Mouse (Mus musculus) brain, embryonic 18.5 days (tissue): Measurements from ENCODE around the gene Cacnb2.
A peak's percentile ranks its signal among the peaks of the same experiment; 100 is the strongest.
"Not testable (repeated sequence)": the region's sequence is repeated elsewhere in the genome, so short reads cannot be mapped to it uniquely, and the experiment has no call there.

Source experiments
- DNase-seq: peaks from one replicate; pipeline ENCODE4 v3.0.0-alpha.2; 2012; ENCODE audit warnings: low read depth, low spot score

Cacnb2 gene

DNA sequence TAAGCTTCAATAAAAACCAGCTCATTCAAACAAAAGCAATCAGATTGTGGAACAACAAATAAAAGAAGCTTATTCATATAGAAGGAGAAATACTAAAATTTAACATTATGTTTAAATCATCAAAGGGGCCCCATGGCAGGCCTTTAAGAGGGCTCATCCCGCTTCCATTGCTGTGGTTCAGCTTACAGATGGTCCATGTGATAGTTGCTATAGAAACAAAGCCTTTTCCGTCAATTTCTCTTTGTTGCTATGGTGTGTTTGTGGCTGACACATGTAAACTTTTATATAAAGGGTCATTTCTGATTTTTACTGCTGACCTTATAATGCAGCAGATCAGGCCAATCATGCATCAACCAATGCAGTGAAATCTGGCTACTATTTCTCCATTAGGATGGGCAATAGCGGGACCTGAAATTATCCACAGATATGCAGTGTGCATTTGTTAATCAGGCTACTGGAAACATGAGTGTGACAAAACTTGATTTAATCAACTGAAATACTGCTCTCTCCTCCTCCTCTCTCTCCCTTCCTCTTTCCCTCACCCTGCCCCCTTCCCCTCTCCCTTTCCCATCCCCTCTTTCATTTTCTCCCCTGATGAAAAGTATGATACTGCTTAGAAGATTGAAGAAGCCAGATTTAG lies 54.4 kb downstream of the Cacnb2 start:
- DNase-seq: no peak

GRCm38 (mm10) chr2:14665213-14665612 lies 62.3 kb downstream of the Cacnb2 start:
- DNase-seq: no peak

DNA sequence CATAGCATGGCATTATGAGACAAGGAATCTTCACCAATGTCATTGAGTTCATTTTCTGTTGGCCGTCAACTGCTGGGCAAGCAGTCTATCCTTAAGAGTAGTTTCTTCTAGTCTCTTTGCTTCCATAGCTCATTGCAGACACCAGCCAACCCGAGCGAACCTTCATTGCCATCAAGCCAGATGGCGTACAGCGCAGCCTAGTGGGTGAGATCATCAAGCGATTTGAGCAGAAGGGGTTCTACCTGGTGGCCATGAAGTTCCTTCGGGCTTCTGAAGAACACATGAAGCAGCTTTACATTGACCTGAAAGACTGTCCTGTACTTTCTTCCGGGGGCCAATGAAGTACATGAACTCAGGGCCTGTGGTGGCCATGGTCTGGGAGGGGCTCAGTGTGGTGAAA lies 69.2 kb downstream of the Cacnb2 start:
- DNase-seq: no peak

- peak; percentile 20 for DNase-seq
Measured at GRCm38 (mm10) chr2:14676885-14677516, 74.1 kb downstream of the Cacnb2 start.

DNA sequence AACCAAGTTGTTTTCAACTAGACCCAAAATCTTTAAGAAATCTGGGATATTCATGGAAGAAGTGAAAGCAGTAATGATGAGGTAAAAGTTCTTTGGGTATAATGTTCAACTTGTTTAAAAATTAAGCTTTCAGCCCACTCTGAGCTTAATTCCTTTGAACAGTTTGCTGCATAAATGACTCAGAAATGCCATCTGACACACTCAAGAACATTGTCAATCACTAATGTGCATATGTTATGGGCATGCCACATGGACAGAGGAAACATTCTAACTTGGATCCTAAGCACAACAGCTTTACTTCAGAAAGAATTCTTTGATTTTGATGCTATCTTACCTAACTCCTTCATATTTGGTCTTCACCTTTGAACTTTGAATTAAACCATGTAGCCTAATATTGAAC lies 81.3 kb downstream of the Cacnb2 start:
- DNase-seq: no peak

DNA sequence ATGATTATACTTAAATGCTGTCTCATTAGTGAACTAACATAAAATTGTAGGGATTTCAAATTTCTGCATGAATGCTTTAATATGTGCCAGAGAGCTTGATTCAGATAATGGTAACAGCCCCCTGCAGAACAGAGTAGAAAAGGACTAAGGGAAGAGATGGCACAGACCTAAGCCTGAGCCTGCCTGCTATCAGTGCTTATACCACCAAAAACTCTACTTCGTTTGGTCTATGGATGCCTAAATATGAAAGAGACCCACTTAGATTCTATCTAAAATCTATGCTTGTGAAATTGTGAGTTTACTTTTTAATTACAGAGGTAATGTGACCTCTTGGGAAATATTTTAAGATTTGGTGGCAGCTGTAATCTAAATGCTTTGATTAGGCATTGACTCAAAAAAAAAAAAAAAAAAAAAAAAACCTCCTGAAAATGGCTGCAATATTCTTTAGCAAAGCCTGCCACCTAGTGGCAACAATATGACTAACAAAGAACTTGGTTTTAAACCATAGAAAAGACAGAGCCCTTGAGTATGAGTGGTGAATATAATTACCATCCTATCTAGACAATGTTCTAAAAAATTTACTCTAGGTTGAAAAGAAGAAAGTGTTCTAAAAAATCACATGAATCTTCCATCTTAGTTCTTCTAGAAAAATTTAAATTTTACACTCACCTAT lies 100.2 kb downstream of the Cacnb2 start:
- peak; percentile 32 for DNase-seq

DNA sequence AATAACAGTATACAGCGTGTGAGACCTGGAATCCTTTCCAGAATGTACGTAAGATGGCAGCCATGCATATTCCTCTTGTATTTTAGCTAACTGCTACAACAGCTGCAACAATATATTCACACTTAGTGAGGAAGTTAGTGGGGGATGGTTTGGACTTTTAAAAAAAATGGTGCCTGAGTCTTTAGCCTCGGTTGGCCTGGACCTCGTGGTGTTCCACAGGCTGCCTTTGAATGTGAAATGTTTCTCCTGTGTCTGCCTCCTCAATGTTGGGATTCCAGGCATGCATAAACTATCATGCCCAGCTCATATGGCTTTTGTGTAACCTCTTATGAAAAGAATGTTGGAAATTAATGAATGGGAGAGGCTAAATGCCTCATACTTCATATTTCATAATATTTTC lies 100.8 kb downstream of the Cacnb2 start:
- no peak for DNase-seq

- DNase-seq: no peak
Measured at GRCm38 (mm10) chr2:14710247-14710646, 107.4 kb downstream of the Cacnb2 start.

GRCm38 (mm10) chr2:14711751-14712150 lies 108.9 kb downstream of the Cacnb2 start:
- DNase-seq: no peak

GRCm38 (mm10) chr2:14713049-14713448 lies 110.2 kb downstream of the Cacnb2 start:
- DNase-seq: no peak

DNA sequence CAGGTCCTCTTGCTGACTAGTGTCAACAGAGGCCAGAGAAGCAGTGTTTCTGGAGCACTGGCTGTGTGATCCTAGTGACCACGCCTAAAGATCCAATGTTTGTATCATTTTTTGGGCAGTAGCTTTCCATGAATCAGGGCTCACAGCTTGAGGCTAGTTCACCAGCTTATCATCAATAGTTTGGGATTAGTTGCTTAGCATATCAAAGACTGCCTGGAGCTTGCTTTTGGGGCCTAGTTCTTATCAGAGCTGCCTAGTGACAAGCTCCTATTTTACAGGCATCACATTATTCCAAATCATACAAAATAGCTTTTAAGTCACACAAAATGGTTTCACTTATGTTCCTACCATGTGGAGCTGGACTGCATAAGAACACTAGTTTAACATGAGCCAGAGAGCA lies 113.8 kb downstream of the Cacnb2 start:
- no peak for DNase-seq

DNA sequence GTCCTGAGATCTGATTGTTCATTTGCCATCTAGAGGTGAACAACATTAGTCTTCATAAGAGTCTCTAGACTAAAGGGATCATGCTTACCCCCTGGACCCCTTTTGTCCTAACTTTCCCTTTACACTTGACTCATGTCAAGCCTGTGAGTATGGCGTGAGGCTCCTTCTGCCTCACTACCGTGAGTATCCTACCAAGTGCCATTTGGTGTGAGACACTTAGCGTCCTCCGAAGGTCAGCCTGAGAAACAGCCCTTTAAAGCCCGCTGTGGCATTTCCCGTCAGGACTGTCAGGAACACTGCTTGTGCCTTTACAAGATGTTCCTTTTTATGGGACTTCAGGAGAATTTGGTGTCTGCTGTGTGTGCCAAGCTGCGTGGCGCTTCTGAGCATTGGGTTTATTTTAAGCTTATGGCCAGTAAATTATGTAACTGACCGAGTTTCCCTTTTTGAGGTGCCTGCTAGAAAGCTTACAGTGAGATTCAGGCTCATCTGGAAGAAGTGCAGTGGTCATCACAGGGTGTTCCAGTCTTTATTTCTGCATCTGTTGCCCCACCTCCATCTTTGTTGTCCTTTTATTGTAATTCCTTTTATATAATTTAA lies 116.3 kb downstream of the Cacnb2 start:
- DNase-seq: no peak

GRCm38 (mm10) chr2:14725437-14725836 lies 122.5 kb downstream of the Cacnb2 start:
- DNase-seq: no peak

DNA sequence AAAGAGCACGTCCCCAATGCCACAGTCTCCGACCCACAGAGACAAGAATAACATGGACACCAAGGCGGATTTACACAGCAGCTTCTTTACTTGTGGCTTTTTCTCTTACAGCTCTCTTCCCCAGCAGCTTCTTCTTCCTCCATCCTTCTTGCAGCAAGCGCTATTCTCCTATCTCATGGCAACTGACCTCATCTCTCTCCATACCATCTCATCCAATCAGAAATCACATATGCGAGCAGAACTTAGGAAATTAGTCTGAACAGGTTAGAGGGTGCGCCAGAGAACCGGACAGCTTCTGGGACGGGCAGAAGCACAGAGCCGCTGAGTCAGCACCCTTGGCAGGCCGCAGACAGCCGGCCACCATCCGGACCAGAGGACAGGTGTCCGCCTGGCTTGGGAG lies 123.7 kb downstream of the Cacnb2 start:
- DNase-seq: not testable (repeated sequence)

GRCm38 (mm10) chr2:14738927-14739326 lies 136.0 kb downstream of the Cacnb2 start:
- DNase-seq: no peak

GRCm38 (mm10) chr2:14739510-14739909 lies 136.6 kb downstream of the Cacnb2 start:
- DNase-seq: no peak

DNA sequence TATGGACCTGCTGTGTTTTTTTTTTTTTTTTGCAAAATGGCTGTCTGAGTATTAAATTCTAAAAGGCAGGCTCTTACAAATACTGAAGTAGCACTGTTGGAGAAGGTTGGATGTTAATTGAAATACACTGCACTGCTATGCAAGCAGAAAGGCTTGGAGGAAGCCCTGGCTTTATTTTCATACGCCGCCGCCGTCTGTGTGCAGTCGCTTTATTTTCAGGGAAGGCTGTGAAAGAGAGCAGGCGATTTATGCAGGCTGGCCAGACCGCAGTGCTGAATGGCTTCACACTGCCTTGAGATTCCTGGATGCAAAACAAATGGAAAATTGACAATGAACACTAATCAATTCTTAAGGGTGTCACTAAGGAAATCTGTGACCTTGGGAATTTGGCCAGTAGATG lies 137.5 kb downstream of the Cacnb2 start:
- DNase-seq: no peak

GRCm38 (mm10) chr2:14744761-14745160 lies 141.9 kb downstream of the Cacnb2 start:
- DNase-seq: no peak

DNA sequence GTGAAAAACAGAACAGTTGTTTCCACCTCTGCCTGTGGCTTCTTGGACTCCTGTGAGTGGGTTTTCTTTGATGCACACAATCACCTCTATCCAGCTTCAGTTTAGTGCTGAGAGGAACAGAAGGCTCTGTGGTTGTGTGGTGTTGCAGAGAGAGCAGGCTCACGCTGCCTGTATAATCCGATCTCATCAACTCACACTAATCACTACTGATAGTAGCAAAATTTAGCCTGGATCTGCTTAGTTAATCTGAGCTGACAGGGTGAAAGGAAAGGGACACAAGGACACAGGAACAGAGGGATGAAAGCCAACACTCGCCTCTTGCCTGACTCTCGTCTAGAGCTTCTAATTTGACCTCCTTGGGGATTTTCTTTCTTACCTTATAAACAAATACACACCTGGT lies 160.0 kb downstream of the Cacnb2 start:
- no peak for DNase-seq

DNA sequence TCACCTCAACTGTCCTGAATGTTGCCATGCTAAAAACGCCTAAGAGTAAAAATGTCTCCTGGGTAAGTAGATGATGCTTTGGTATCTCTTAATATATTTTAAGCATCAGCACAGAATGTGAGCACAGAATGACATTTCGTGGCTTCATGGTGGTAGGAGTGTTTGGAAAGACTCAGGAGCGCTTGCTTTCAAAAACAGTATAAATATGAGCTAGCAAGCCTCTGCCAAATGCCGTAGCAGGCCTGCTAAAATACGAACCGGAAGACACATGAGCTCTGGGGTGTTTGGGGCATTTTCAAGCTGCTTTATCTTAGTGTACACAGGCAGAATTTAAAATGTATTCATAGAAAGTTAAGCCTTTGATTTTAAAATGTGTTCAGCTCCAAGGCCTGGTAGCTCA lies 161.0 kb downstream of the Cacnb2 start:
- DNase-seq: no peak

DNA sequence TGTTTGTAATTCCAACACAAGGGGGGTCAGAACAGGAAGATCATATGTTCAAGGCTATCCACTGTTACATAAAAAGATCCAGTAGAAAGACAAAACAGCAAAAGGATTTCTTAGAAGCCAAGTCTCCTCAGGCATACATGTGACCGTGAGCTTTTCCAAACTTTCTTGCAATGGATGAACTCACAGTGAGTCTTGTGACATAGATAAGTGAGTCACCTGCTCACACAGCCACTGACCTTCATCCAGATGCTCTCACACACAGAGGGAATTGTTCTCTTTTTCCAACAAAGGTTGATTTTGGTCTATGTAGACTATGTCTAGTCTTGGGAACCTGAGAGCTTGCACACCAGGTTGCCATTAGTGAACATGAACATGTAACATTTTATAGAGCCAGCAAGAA lies 166.6 kb downstream of the Cacnb2 start:
- DNase-seq: no peak

GRCm38 (mm10) chr2:14770635-14771034 lies 167.7 kb downstream of the Cacnb2 start:
- DNase-seq: no peak

DNA sequence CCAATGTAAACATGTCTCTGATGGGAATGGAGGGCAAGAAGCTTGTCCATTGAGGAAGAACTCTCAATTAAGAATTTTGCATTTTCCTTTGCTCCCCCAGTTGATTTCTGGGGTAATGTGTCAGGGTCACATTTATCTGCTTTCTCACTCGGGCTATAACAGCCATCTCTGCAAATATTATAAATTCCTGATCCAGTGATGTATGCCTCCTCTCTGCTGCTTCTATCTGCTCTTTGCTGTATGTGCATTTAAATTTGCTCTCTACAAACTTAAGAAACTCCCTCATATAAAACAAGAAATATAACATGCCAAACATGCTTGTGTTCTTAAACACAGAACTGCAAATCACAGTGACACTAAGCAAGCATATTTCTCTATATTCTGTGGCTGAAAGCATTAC lies 171.5 kb downstream of the Cacnb2 start:
- no peak for DNase-seq
